Mouse (Mus musculus) forebrain, embryonic 10.5 days (tissue): Measurements from ENCODE around the gene 8030474K03Rik. TPM values are rescaled to one million over a fixed set of nuclear protein-coding genes. Genes with fewer than 3 reads are reported as not detected.

ENCODE experiments used
- DNase-seq: peaks from one replicate; pipeline ENCODE4 v3.0.0-alpha.2; 2017; ENCODE audit warnings: low spot score; ENCODE audit errors: extremely low spot score
- H3K27ac ChIP-seq: fragments of 300-500 bp; sonication (generic); 2 replicates; pipeline ENCODE4 v1.5.1; 2016; ENCODE audit warnings: mild to moderate bottlenecking
- H3K27me3 ChIP-seq: fragments of 300-500 bp; sonication (generic); 2 replicates; pipeline ENCODE4 v1.6.1; 2016; ENCODE audit warnings: mild to moderate bottlenecking; ENCODE audit not compliant: poor library complexity, severe bottlenecking
- H3K36me3 ChIP-seq: fragments of 300-500 bp; sonication (generic); replicated peaks from 2 replicates; pipeline ENCODE4 v1.6.1; 2016; ENCODE audit warnings: mild to moderate bottlenecking, moderate library complexity
- H3K4me1 ChIP-seq: fragments of 300-500 bp; sonication (generic); 2 replicates; pipeline ENCODE4 v1.6.1; 2016
- H3K4me3 ChIP-seq: fragments of 300-500 bp; sonication (generic); 2 replicates; pipeline ENCODE4 v1.5.1; 2016; ENCODE audit warnings: mild to moderate bottlenecking, moderate library complexity
- H3K9me3 ChIP-seq: fragments of 300-500 bp; sonication (generic); 2 replicates; pipeline ENCODE4 v1.6.1; 2016; ENCODE audit warnings: mild to moderate bottlenecking, moderate library complexity
- WGBS: fragments of 180-500 bp; shearing (Covaris S2); methylation state at CpG from one replicate; pipeline ENCODE4 v1.1.7; 2016; 5-methylcytosine and 5-hydroxymethylcytosine counted together
- polyA plus RNA-seq: library from polyadenylated mRNA; unstranded; fragments of >200 nt; fragmentation: Nextera tagmentation; extraction: Ambion mirVana; gene quantifications from 2 replicates; pipeline ENCODE4 v1.2.1, GENCODE M21; 2016

The 8030474K03Rik gene
- polyA plus RNA-seq, 1 experiment from 2014 or later, result 0.16 TPM

- H3K27me3 ChIP-seq, result peaks cover 97% of the 10 kb centered on the region
- no peaks in the 10 kb centered on the region for H3K9me3 ChIP-seq
- no peak for DNase-seq
- no peak overlapping the region for H3K4me3 ChIP-seq
- peaks cover 35% of the 10 kb centered on the region for H3K4me1 ChIP-seq
- no peaks in the 10 kb centered on the region for H3K36me3 ChIP-seq
- H3K27ac ChIP-seq, result no peak overlapping the region
- WGBS, result 46% methylated on average over 5 of the region's 5 CpGs
Measured at GRCm38 (mm10) chrX:101847191-101847795, 52.8 kb downstream of the 8030474K03Rik start.

Other genes starting within 250 kb of the 8030474K03Rik start
- 130 and 131 TPM in 2 replicates for gene Ogt, start 154.6 kb upstream of the 8030474K03Rik start, polyA plus RNA-seq
- 0.20 and 0.31 TPM in 2 replicates for gene Cxcr3, start 60.4 kb upstream of the 8030474K03Rik start, polyA plus RNA-seq
- gene Gm4779, start 233 bp upstream of the 8030474K03Rik start, polyA plus RNA-seq, result not detected in 2 replicates
- 11.3 and 12.1 TPM in 2 replicates for gene Nhsl2, start 54.7 kb downstream of the 8030474K03Rik start, polyA plus RNA-seq